Mouse (Mus musculus) liver, embryonic 11.5 days (tissue): Measurements from ENCODE around the gene Cyfip2. TPM values are rescaled to one million over a fixed set of nuclear protein-coding genes. Genes with fewer than 3 reads are reported as not detected.

ENCODE experiments used
- ATAC-seq: fragments of 200-750 bp; cut with Nextera tagmentation; replicated peaks from 2 replicates; pipeline ENCODE4 v1.8.0; 2017; ENCODE audit warnings: moderate number of reproducible peaks, mild to moderate bottlenecking, moderate TSS enrichment, moderate library complexity; ENCODE audit not compliant: low FRiP score
- DNase-seq: peaks from one replicate; pipeline ENCODE4 v3.0.0-alpha.2; 2017; ENCODE audit warnings: low spot score
- H3K27ac ChIP-seq: fragments of 300-500 bp; sonication (generic); 2 replicates; pipeline ENCODE4 v1.5.1; 2014; ENCODE audit warnings: mild to moderate bottlenecking, low read depth, low read length, control low read depth
- H3K27me3 ChIP-seq: fragments of 300-500 bp; sonication (generic); replicated peaks from 2 replicates; pipeline ENCODE4 v1.6.1; 2014; ENCODE audit warnings: low read length, mixed read lengths; ENCODE audit not compliant: control insufficient read depth, insufficient read depth
- H3K36me3 ChIP-seq: fragments of 300-500 bp; sonication (generic); 2 replicates; pipeline ENCODE4 v1.6.1; 2014; ENCODE audit warnings: mild to moderate bottlenecking, low read length, moderate library complexity, mixed read lengths; ENCODE audit not compliant: control insufficient read depth, insufficient read depth
- H3K4me1 ChIP-seq: fragments of 300-500 bp; sonication (generic); replicated peaks from 2 replicates; pipeline ENCODE4 v1.6.1; 2014; ENCODE audit warnings: low read length, mixed read lengths; ENCODE audit not compliant: control insufficient read depth, insufficient read depth
- H3K4me2 ChIP-seq: fragments of 300-500 bp; sonication (generic); 2 replicates; pipeline ENCODE4 v1.6.1; 2014; ENCODE audit warnings: mild to moderate bottlenecking, control low read depth, moderate library complexity
- H3K4me3 ChIP-seq: fragments of 300-500 bp; sonication (generic); 2 replicates; pipeline ENCODE4 v1.5.1; 2014; ENCODE audit warnings: low read depth, low read length, control low read depth
- H3K9ac ChIP-seq: fragments of 300-500 bp; sonication (generic); 2 replicates; pipeline ENCODE4 v1.6.1; 2014; ENCODE audit warnings: low read depth, low read length, control low read depth
- H3K9me3 ChIP-seq: fragments of 300-500 bp; sonication (generic); 2 replicates; pipeline ENCODE4 v1.6.1; 2016; ENCODE audit warnings: low read length, inconsistent platforms, mixed read lengths; ENCODE audit not compliant: control insufficient read depth
- WGBS: fragments of 180-500 bp; shearing (Covaris S2); extraction: QIAGEN DNeasy Blood & Tissue Kit; methylation state at CpG from one replicate; pipeline ENCODE4 v1.1.7; 2014; 5-methylcytosine and 5-hydroxymethylcytosine counted together
- polyA plus RNA-seq: library from polyadenylated mRNA; unstranded; fragments of >200 nt; fragmentation: Nextera tagmentation; extraction: Ambion mirVana; gene quantifications from 2 replicates; pipeline ENCODE4 v1.2.1, GENCODE M21; 2014

Cyfip2 gene
- polyA plus RNA-seq, 1 experiment from 2014 or later: 8.7 TPM

GRCm38 (mm10) chr11:46245926-46246325 lies 66.7 kb downstream of the Cyfip2 start:
- Histone ChIP-seq H3K27me3 (no peaks in the 10 kb centered on the region), H3K36me3 (no peaks in the 10 kb centered on the region), H3K4me3 (no peak overlapping the region), H3K27ac (no peak overlapping the region), H3K9me3 (no peaks in the 10 kb centered on the region), H3K9ac (no peak overlapping the region), H3K4me1 (peaks cover 10% of the 10 kb centered on the region), H3K4me2 (no peak overlapping the region)
- 71% methylated on average over 8 of the region's 8 CpGs for WGBS
- no peak for ATAC-seq
- no peak for DNase-seq

GRCm38 (mm10) chr11:46244731-46245604 lies 67.7 kb downstream of the Cyfip2 start:
- WGBS: 85% methylated on average over 23 of the region's 23 CpGs

GRCm38 (mm10) chr11:46241985-46242384 lies 70.7 kb downstream of the Cyfip2 start:
- peaks cover 10% of the 10 kb centered on the region for H3K4me1 ChIP-seq
- H3K9ac ChIP-seq: no peak overlapping the region
- H3K27ac ChIP-seq: no peak overlapping the region
- H3K36me3 ChIP-seq: no peaks in the 10 kb centered on the region
- no peak overlapping the region for H3K4me3 ChIP-seq
- WGBS: 84% methylated on average over 8 of the region's 8 CpGs
- H3K9me3 ChIP-seq: no peaks in the 10 kb centered on the region
- H3K4me2 ChIP-seq: no peak overlapping the region
- ATAC-seq: peak; percentile 29; the same call in 1 of the 2 replicates
- no peaks in the 10 kb centered on the region for H3K27me3 ChIP-seq
- no peak for DNase-seq

More at GRCm38 (mm10) chr11:46244731-46245604, 67.7 kb downstream of the Cyfip2 start:
- H3K27me3 ChIP-seq: no peaks in the 10 kb centered on the region
- ATAC-seq (no peak), DNase-seq (no peak)
- no peak overlapping the region for H3K27ac ChIP-seq
- H3K9me3 ChIP-seq: no peaks in the 10 kb centered on the region
- H3K4me2 ChIP-seq: no peak overlapping the region
- H3K36me3 ChIP-seq: no peaks in the 10 kb centered on the region
- H3K4me1 ChIP-seq: peaks cover 10% of the 10 kb centered on the region
- no peak overlapping the region for H3K9ac ChIP-seq
- no peak overlapping the region for H3K4me3 ChIP-seq

- Histone ChIP-seq H3K27ac (no peak overlapping the region), H3K4me3 (no peak overlapping the region), H3K4me2 (0 out of 2 replicates have a peak overlapping the region, but pooled peaks have one; percentile 1), H3K4me1 (peaks cover 10% of the 10 kb centered on the region), H3K9me3 (no peaks in the 10 kb centered on the region), H3K36me3 (no peaks in the 10 kb centered on the region), H3K27me3 (no peaks in the 10 kb centered on the region), H3K9ac (no peak overlapping the region)
- DNase-seq: no peak
- peak; percentile 97 for ATAC-seq
- 56% methylated on average over 7 of the region's 7 CpGs for WGBS
Observed at GRCm38 (mm10) chr11:46241150-46241673, 71.4 kb downstream of the Cyfip2 start.

- ATAC-seq: no peak
Observed at GRCm38 (mm10) chr11:46236976-46237375, 75.7 kb downstream of the Cyfip2 start.

GRCm38 (mm10) chr11:46235334-46235733 lies 77.3 kb downstream of the Cyfip2 start, which contains the start of gene Fndc9:
Gene Fndc9 (plus strand): TSS chr11:46235531.
- no peaks in the 10 kb centered on the region for H3K9me3 ChIP-seq
- H3K4me3 ChIP-seq: no peak within 1 kb of the TSS
- no peaks in the 10 kb centered on the region for H3K27me3 ChIP-seq
- WGBS: 79% methylated on average over 11 of the region's 11 CpGs
- no peak for DNase-seq
- no peak within 1 kb of the TSS for H3K27ac ChIP-seq
- ATAC-seq: no peak
- no peaks in the 10 kb centered on the region for H3K4me1 ChIP-seq
- no peak within 1 kb of the TSS for H3K4me2 ChIP-seq
- H3K36me3 ChIP-seq: no peaks in the 10 kb centered on the region
- no peak within 1 kb of the TSS for H3K9ac ChIP-seq

More at GRCm38 (mm10) chr11:46236976-46237375, 75.7 kb downstream of the Cyfip2 start:
- Histone ChIP-seq H3K4me1 (peaks cover 8% of the 10 kb centered on the region), H3K4me2 (no peak overlapping the region), H3K4me3 (no peak overlapping the region), H3K27ac (no peak overlapping the region), H3K27me3 (no peaks in the 10 kb centered on the region), H3K36me3 (no peaks in the 10 kb centered on the region), H3K9me3 (no peaks in the 10 kb centered on the region), H3K9ac (no peak overlapping the region)
- WGBS: 42% methylated on average over 4 of the region's 4 CpGs
- peak; percentile 67 for DNase-seq

GRCm38 (mm10) chr11:46233966-46234365 lies 78.7 kb downstream of the Cyfip2 start:
- Histone ChIP-seq H3K27ac (no peak overlapping the region), H3K4me3 (no peak overlapping the region), H3K9me3 (no peaks in the 10 kb centered on the region), H3K36me3 (no peaks in the 10 kb centered on the region), H3K4me2 (no peak overlapping the region), H3K27me3 (no peaks in the 10 kb centered on the region), H3K9ac (no peak overlapping the region), H3K4me1 (no peaks in the 10 kb centered on the region)
- DNase-seq (no peak), ATAC-seq (no peak)
- 81% methylated on average over 4 of the region's 4 CpGs for WGBS

GRCm38 (mm10) chr11:46232803-46233202 lies 79.9 kb downstream of the Cyfip2 start:
- WGBS: 88% methylated on average over 4 of the region's 4 CpGs
- ATAC-seq: no peak

More at GRCm38 (mm10) chr11:46232803-46233202, 79.9 kb downstream of the Cyfip2 start:
- Histone ChIP-seq H3K9me3 (no peaks in the 10 kb centered on the region), H3K27ac (no peak overlapping the region), H3K4me1 (no peaks in the 10 kb centered on the region), H3K9ac (no peak overlapping the region), H3K4me2 (no peak overlapping the region), H3K4me3 (no peak overlapping the region), H3K27me3 (no peaks in the 10 kb centered on the region), H3K36me3 (no peaks in the 10 kb centered on the region)
- no peak for DNase-seq
